Mouse (Mus musculus) spleen, adult 2 months (tissue): ENCODE measurements around the gene Rbm12. TPM values are rescaled to one million over a fixed set of nuclear protein-coding genes. Genes with fewer than 3 reads are reported as not detected.

ENCODE experiments used
- DNase-seq, 2 experiments: peaks; one replicate each; pipeline versions ENCODE4 v3.0.0 to v3.0.0-alpha.2; 2012 to 2021; ENCODE audit warnings: low spot score in 2 of 2, low read depth in 1 of 2
- H3K27ac ChIP-seq: fragments of 200-500 bp; 2 replicates; pipeline ENCODE4 v1.5.1; 2012; ENCODE audit warnings: low read length, inconsistent platforms; ENCODE audit not compliant: insufficient read depth
- H3K27me3 ChIP-seq: fragments of 200-500 bp; 2 replicates; pipeline ENCODE4 v1.6.1; 2012; ENCODE audit warnings: mild to moderate bottlenecking, moderate library complexity, low read length, inconsistent platforms; ENCODE audit not compliant: control insufficient read depth, insufficient read depth
- H3K36me3 ChIP-seq: fragments of 200-500 bp; 2 replicates; pipeline ENCODE4 v1.6.1; 2012; ENCODE audit warnings: mild to moderate bottlenecking, low read length, inconsistent platforms; ENCODE audit not compliant: control insufficient read depth, insufficient read depth
- H3K4me1 ChIP-seq: fragments of 200-500 bp; 2 replicates; pipeline ENCODE4 v1.6.1; 2011; ENCODE audit warnings: inconsistent platforms; ENCODE audit not compliant: control insufficient read depth, insufficient read depth, insufficient read length
- H3K4me3 ChIP-seq: fragments of 200-500 bp; 2 replicates; pipeline ENCODE4 v1.5.1; 2011; ENCODE audit warnings: mild to moderate bottlenecking, inconsistent platforms; ENCODE audit not compliant: insufficient read depth, insufficient read length; ENCODE audit errors: extremely low read depth
- CTCF ChIP-seq: fragments of 200-500 bp; IDR thresholded peaks from 2 replicates; pipeline ENCODE4 v1.5.1; 2011; ENCODE audit warnings: mild to moderate bottlenecking, inconsistent platforms; ENCODE audit not compliant: insufficient read depth, insufficient read length, insufficient replicate concordance; ENCODE audit errors: extremely low read depth
- POLR2A ChIP-seq: fragments of 200-500 bp; IDR thresholded peaks from 2 replicates; pipeline ENCODE4 v1.6.1; 2011; ENCODE audit warnings: low read depth, low read length, inconsistent platforms
- whole genome bisulfite sequencing: fragments of 180-500 bp; shearing (Covaris S2); methylation state at CpG from one replicate; pipeline ENCODE4 v1.1.7; 2018; 5-methylcytosine and 5-hydroxymethylcytosine counted together
- polyA plus RNA-seq: library from polyadenylated mRNA; depleted of rRNA; stranded (reverse); fragments of >200 nt; gene quantifications from 2 replicates; pipeline ENCODE4 v1.2.3, GENCODE M21; 2012; rRNA removed

Gene Rbm12
- polyA plus RNA-seq, 1 experiment: 25.3 TPM

DNA sequence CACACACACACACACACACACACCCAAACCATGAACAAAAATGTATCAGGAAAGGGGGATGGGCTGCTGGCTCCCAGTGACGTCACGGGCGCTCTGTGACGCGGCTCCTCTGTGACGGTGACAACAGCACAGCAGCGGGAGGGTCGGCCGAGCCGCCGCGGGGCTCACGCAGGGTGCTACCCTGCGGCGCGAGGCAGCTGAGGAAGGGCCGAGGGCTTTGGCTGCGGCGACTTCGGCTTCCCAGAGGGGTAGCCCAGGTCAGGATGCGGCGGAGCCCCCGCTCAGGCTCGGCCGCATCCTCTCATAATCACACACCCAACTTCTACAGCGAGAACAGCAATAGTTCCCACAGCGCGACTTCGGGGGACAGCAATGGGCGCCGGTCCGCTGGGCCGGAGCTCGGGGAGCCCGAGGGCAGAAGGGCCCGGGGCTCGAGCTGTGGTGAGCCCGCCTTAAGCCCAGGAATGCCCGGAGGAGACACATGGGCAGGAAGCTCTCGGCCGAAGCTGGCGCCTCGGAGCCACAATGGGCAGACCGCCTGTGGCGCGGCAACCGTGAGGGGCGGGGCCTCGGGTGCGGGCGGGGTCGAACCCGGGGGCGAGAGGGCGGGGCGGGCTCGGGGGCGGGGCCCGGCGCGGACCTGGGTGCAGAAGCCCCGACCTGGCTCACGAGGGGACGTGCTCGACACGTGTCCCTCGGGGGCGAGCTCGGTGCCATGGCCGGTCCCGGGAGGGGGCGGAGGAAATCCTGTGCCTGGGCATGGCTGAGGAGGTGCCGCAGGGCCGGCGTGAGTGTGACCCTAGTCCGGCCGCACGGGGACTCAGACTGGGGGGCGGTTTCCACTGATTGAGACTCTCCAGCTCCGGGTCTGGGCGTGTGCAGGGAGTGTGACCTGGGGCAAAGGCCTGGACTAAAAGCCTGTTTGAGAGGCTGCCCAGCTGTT, 46.4 kb downstream of the Rbm12 start, which contains the start of gene Spag4:
Gene Spag4 (plus strand): TSS at position 77 of the 943 bp plus-strand sequence.
- Histone ChIP-seq H3K4me3 (peak within 1 kb of the TSS; percentile 80), H3K4me1 (0 out of 2 replicates have a peak, but pooled peaks cover 3% of the 10 kb centered on the region), H3K36me3 (no peaks in the 10 kb centered on the region), H3K27me3 (no peaks in the 10 kb centered on the region), H3K27ac (peak within 1 kb of the TSS; percentile 20; the same call in 1 of the 2 replicates)
- peak; percentile 47 to 66 for DNase-seq
- TF ChIP-seq CTCF: no peak
- WGBS: 1% methylated on average over 79 of the region's 81 CpGs

DNA sequence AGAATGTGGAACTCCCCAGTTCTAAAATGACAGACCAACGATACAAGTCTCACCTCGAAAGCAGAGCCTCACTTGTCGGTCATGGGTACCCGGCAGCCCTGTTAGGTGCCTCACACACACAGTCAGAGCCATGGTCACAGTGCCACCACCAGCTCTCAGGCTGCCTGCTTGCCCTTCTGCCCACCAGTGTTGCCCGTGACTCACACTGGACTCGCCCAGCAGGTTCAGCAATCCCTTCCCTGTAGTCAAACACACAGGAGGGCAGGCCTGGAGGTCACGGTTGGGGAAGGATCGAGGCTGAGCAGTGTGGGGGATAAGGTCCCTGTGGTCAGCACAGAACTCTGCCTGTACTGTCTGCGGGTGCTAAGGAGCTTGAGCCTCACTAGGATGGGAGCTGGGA, 59.0 kb downstream of the Rbm12 start, which contains the start of gene Fer1l4:
Gene Fer1l4 (minus strand): TSS at position 132 of the 400 bp plus-strand sequence.
- Histone ChIP-seq H3K36me3 (no peaks in the 10 kb centered on the region), H3K27me3 (peaks cover 3% of the 10 kb centered on the region; the same call in 1 of the 2 replicates), H3K27ac (no peak within 1 kb of the TSS), H3K4me1 (peaks cover 3% of the 10 kb centered on the region; the same call in 1 of the 2 replicates), H3K4me3 (no peak within 1 kb of the TSS)
- no peak for TF ChIP-seq CTCF
- TF ChIP-seq POLR2A: no peak
- WGBS: 85% methylated on average over 9 of the region's 9 CpGs
- no peak for DNase-seq

DNA sequence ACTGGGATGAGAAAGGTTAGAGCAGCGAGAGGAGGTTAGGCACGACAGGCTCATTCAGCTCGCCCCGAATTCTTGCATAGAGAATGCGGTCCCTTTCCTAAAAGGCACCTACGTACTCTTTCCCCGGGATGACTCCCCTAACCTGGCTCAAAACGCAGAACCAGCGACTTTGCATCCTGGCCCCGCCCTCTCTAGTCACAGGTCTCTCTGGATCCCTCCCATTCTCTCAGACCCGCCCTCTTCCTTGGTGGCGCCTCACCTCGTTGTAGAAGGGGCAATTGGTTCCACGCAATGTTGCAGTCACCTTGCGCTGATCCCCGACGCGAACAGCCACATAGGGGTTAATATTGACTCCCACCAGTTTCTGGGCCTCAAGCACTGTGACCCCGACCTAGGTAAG, 63.8 kb downstream of the Rbm12 start:
- DNase-seq: no peak
- TF ChIP-seq POLR2A (no peak), CTCF (no peak)
- WGBS: 20% methylated on average over 19 of the region's 19 CpGs
- H3K36me3 ChIP-seq: no peaks in the 10 kb centered on the region
- no peak overlapping the region for H3K4me3 ChIP-seq
- peaks cover 6% of the 10 kb centered on the region; the same call in 1 of the 2 replicates for H3K4me1 ChIP-seq
- H3K27ac ChIP-seq: no peak overlapping the region
- H3K27me3 ChIP-seq: peaks cover 4% of the 10 kb centered on the region; the same call in 1 of the 2 replicates

DNA sequence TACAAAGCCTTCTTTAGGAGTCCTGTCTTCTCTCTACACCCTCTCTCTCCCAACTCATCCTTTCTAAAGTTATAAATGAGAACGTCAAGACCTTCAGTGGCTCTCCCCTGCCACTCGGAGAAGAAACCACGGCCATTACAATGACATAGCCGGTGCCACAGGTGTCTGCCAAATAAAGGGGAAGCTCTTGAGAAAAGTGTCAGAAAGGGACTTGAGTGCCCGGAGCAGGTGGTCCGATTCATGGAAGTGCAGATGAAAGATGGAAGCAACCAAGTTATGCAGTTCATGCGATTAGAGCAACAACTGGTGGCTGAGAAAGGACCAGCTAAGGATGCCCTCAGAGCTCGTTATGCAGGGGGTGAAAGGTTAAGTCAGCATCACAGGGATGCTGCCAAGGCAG, 68.9 kb downstream of the Rbm12 start:
- peaks cover 4% of the 10 kb centered on the region; the same call in 1 of the 2 replicates for H3K4me1 ChIP-seq
- no peak overlapping the region for H3K27ac ChIP-seq
- 0 out of 2 replicates have a peak, but pooled peaks cover 1% of the 10 kb centered on the region for H3K27me3 ChIP-seq
- no peak for TF ChIP-seq CTCF
- TF ChIP-seq POLR2A: no peak
- H3K4me3 ChIP-seq: no peak overlapping the region
- H3K36me3 ChIP-seq: no peaks in the 10 kb centered on the region
- 47% methylated on average over 8 of the region's 8 CpGs for WGBS
- no peak for DNase-seq

Other genes starting within 250 kb of the Rbm12 start
- gene Uqcc1, start 181.7 kb downstream of the Rbm12 start, polyA plus RNA-seq: 8.7 and 12.1 TPM in 2 replicates
- gene Gm15557, start 171.2 kb downstream of the Rbm12 start, polyA plus RNA-seq: not detected in 2 replicates
- not detected in 2 replicates for gene Gdf5, start 166.6 kb downstream of the Rbm12 start, polyA plus RNA-seq
- 13.8 and 16.7 TPM in 2 replicates for gene Cep250, start 155.5 kb downstream of the Rbm12 start, polyA plus RNA-seq
- 0.84 and 0.93 TPM in 2 replicates for gene 6430550D23Rik, start 104.0 kb downstream of the Rbm12 start, polyA plus RNA-seq
- gene Ergic3, start 103.9 kb downstream of the Rbm12 start, polyA plus RNA-seq: 119 and 144 TPM in 2 replicates
- gene Fer1l4, start 59.0 kb downstream of the Rbm12 start, polyA plus RNA-seq: not detected in 2 replicates
- 0.74 and 0.90 TPM in 2 replicates for gene Spag4, start 46.8 kb downstream of the Rbm12 start, polyA plus RNA-seq
- gene Cpne1, start within 50 bp of the Rbm12 start, polyA plus RNA-seq: 92.0 and 124 TPM in 2 replicates
- gene Gm28036, start 15.1 kb upstream of the Rbm12 start, polyA plus RNA-seq: 1.1 and 1.7 TPM in 2 replicates
- gene Romo1, start 32.1 kb upstream of the Rbm12 start, polyA plus RNA-seq: 129 and 151 TPM in 2 replicates
- 27.1 and 48.7 TPM in 2 replicates for gene Nfs1, start 32.2 kb upstream of the Rbm12 start, polyA plus RNA-seq
- 57.7 and 71.7 TPM in 2 replicates for gene Rbm39, start 68.3 kb upstream of the Rbm12 start, polyA plus RNA-seq
- gene Phf20, start 84.5 kb upstream of the Rbm12 start, polyA plus RNA-seq: 10.9 and 17.7 TPM in 2 replicates
- 2.0 and 2.2 TPM in 2 replicates for gene Cnbd2, start 200.3 kb upstream of the Rbm12 start, polyA plus RNA-seq
- 167 and 366 TPM in 2 replicates for gene Scand1, start 200.7 kb upstream of the Rbm12 start, polyA plus RNA-seq